Mouse (Mus musculus): ENCODE measurements around the gene Slc25a23.

The Slc25a23 gene

GRCm38 (mm10) chr17:57059486-57059977, at the start of gene Slc25a23:
Slc25a23 (minus strand) TSS chr17:57059863.
- peak; percentile 67 for DNase-seq

- no peak for DNase-seq
These were observed 49.1 kb upstream of the Slc25a23 start for GRCm38 (mm10) chr17:57108666-57109171.

GRCm38 (mm10) chr17:57108040-57108665, 48.5 kb upstream of the Slc25a23 start:
- DNase-seq, result no peak

GRCm38 (mm10) chr17:57107064-57107463, 47.4 kb upstream of the Slc25a23 start:
- no peak for DNase-seq

GRCm38 (mm10) chr17:57106035-57106368, 46.3 kb upstream of the Slc25a23 start:
- DNase-seq, result no peak

- DNase-seq, result no peak
These were observed 45.7 kb upstream of the Slc25a23 start, which contains the start of gene Tnfsf9 for GRCm38 (mm10) chr17:57105181-57106034. Tnfsf9 (plus strand) TSS chr17:57105325.

GRCm38 (mm10) chr17:57104496-57104895, 44.8 kb upstream of the Slc25a23 start:
- DNase-seq, result no peak

GRCm38 (mm10) chr17:57102276-57102675, 42.6 kb upstream of the Slc25a23 start:
- DNase-seq, result no peak

- DNase-seq, result no peak
These were observed 40.1 kb upstream of the Slc25a23 start for GRCm38 (mm10) chr17:57099629-57100325.

GRCm38 (mm10) chr17:57098321-57098720, 38.7 kb upstream of the Slc25a23 start:
- no peak for DNase-seq

GRCm38 (mm10) chr17:57096623-57096920, 36.9 kb upstream of the Slc25a23 start:
- peak; percentile 60 for DNase-seq

GRCm38 (mm10) chr17:57095855-57096622, 36.4 kb upstream of the Slc25a23 start:
- DNase-seq, result peak; percentile 55

GRCm38 (mm10) chr17:57094222-57094621, 34.6 kb upstream of the Slc25a23 start:
- no peak for DNase-seq

- DNase-seq, result no peak
These were observed 27.6 kb upstream of the Slc25a23 start, which contains the start of gene Tubb4a for GRCm38 (mm10) chr17:57087049-57087832. Tubb4a (minus strand) TSS chr17:57087782.

GRCm38 (mm10) chr17:57085970-57086757, 26.5 kb upstream of the Slc25a23 start:
- no peak for DNase-seq

- no peak for DNase-seq
These were observed 22.8 kb upstream of the Slc25a23 start for GRCm38 (mm10) chr17:57082481-57082880.

- no peak for DNase-seq
These were observed 21.7 kb upstream of the Slc25a23 start for GRCm38 (mm10) chr17:57081234-57081842.

- no peak for DNase-seq
These were observed 20.3 kb upstream of the Slc25a23 start for GRCm38 (mm10) chr17:57079919-57080318.

GRCm38 (mm10) chr17:57078336-57078735, 18.7 kb upstream of the Slc25a23 start, which contains the start of gene Dennd1c:
Dennd1c (minus strand) TSS chr17:57078514.
- no peak for DNase-seq

- no peak for DNase-seq
These were observed 17.3 kb upstream of the Slc25a23 start for GRCm38 (mm10) chr17:57076916-57077315.

Measured in kidney, adult 11 months (tissue).